Mouse (Mus musculus) kidney, embryonic 14.5 days (tissue): Measurements from ENCODE around the gene Mal. TPM values are rescaled to one million over a fixed set of nuclear protein-coding genes. Genes with fewer than 3 reads are reported as not detected.

Experiments used
- ATAC-seq: fragments of 200-750 bp; cut with Nextera tagmentation; 2 replicates; pipeline ENCODE4 v1.8.0; 2017; ENCODE audit warnings: moderate number of reproducible peaks, mild to moderate bottlenecking, moderate TSS enrichment, moderate library complexity; ENCODE audit not compliant: low FRiP score, low TSS enrichment
- H3K27ac ChIP-seq: fragments of 300-500 bp; sonication (generic); 2 replicates; pipeline ENCODE4 v1.5.1; 2014; ENCODE audit warnings: low read depth, mild to moderate bottlenecking, low read length, moderate library complexity, mixed read lengths
- H3K27me3 ChIP-seq: fragments of 300-500 bp; sonication (generic); 2 replicates; pipeline ENCODE4 v1.6.1; 2014; ENCODE audit warnings: mild to moderate bottlenecking, low read length; ENCODE audit not compliant: control insufficient read depth, insufficient read depth
- H3K36me3 ChIP-seq: fragments of 300-500 bp; sonication (generic); 2 replicates; pipeline ENCODE4 v1.6.1; 2014; ENCODE audit warnings: low read length, mixed read lengths; ENCODE audit not compliant: control insufficient read depth, insufficient read depth
- H3K4me1 ChIP-seq: fragments of 300-500 bp; sonication (generic); 2 replicates; pipeline ENCODE4 v1.6.1; 2014; ENCODE audit warnings: low read length, mixed read lengths; ENCODE audit not compliant: control insufficient read depth, insufficient read depth
- H3K4me2 ChIP-seq: fragments of 300-500 bp; sonication (generic); replicated peaks from 2 replicates; pipeline ENCODE4 v1.6.1; 2014; ENCODE audit warnings: low read depth, mild to moderate bottlenecking, low read length
- H3K4me3 ChIP-seq: fragments of 300-500 bp; sonication (generic); 2 replicates; pipeline ENCODE4 v1.5.1; 2014; ENCODE audit warnings: mild to moderate bottlenecking, low read length
- H3K9ac ChIP-seq: fragments of 300-500 bp; sonication (generic); 2 replicates; pipeline ENCODE4 v1.6.1; 2014; ENCODE audit warnings: low read depth, mild to moderate bottlenecking, low read length, moderate library complexity
- H3K9me3 ChIP-seq: fragments of 300-500 bp; sonication (generic); 2 replicates; pipeline ENCODE4 v1.6.1; 2016; ENCODE audit warnings: low read length; ENCODE audit not compliant: control insufficient read depth
- WGBS: fragments of 180-500 bp; shearing (Covaris S2); extraction: QIAGEN DNeasy Blood & Tissue Kit; methylation state at CpG from one replicate; pipeline ENCODE4 v1.1.7; 2014; 5-methylcytosine and 5-hydroxymethylcytosine counted together
- polyA plus RNA-seq: library from polyadenylated mRNA; unstranded; fragments of >200 nt; fragmentation: Nextera tagmentation; extraction: Ambion mirVana; gene quantifications from 2 replicates; pipeline ENCODE4 v1.2.1, GENCODE M21; 2014

Mal gene
- polyA plus RNA-seq, 1 experiment from 2014 or later, result 33.2 TPM

DNA sequence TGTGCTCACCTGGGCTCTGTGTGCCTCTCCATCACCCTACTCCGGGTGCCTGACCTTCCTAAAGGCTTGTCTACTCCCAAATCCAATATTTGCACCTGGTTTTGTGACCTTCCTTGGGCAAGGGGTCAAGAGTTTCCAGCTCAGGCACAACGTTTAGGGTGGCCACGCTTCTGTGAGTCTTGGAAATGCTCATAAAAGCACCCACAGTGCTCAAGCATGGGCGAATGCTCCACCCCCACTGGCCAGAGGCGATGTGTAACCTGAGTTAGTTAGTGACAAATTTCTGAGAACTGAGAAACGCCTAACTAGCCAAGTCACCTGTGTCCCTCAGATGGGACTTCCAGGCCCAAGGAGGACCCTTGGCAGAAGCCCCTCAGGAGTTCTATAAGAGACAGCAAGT, 20.9 kb downstream of the Mal start:
- Histone ChIP-seq H3K4me3 (no peak overlapping the region), H3K9ac (no peak overlapping the region), H3K4me1 (no peaks in the 10 kb centered on the region), H3K27ac (no peak overlapping the region), H3K9me3 (no peaks in the 10 kb centered on the region), H3K4me2 (no peak overlapping the region), H3K27me3 (no peaks in the 10 kb centered on the region), H3K36me3 (no peaks in the 10 kb centered on the region)
- peak; percentile 69 for ATAC-seq
- WGBS, result 44% methylated on average over 6 of the region's 6 CpGs

- Histone ChIP-seq H3K27ac (no peak overlapping the region), H3K9ac (no peak overlapping the region), H3K4me3 (no peak overlapping the region), H3K27me3 (no peaks in the 10 kb centered on the region), H3K4me1 (no peaks in the 10 kb centered on the region), H3K4me2 (no peak overlapping the region), H3K9me3 (no peaks in the 10 kb centered on the region), H3K36me3 (no peaks in the 10 kb centered on the region)
- WGBS, result 68% methylated on average over 2 of the region's 2 CpGs
- no peak for ATAC-seq
These were observed 23.9 kb downstream of the Mal start for GRCm38 (mm10) chr2:127632601-127633000.

DNA sequence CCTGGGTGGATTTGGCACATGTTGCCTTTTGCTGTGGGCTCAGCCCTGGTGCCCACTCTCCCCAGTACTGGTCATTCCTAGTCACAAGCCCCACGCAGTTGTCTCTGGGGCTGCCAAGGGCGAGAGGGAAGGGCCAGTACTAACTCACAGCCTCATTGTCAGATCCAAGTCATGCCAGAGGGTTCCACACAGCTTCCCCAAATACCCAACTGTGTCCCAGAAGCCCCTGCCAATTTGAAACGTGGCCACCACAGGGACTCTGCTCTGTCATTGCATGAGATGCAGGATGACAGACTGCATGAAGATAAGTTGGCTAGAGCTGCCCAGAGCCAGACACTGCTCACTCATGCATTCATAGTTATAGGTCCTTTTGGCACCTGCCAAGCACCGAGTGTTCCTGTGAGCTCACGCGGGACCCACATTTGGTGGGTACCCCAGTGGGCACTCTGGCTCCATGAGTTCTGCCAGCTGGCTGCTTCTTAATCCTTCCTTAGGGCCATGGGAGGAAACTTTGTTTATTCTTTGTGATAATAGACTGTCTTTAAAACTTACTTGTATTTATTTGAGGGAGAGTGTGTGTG, 28.4 kb downstream of the Mal start:
- 80% methylated on average over 6 of the region's 6 CpGs for WGBS

DNA sequence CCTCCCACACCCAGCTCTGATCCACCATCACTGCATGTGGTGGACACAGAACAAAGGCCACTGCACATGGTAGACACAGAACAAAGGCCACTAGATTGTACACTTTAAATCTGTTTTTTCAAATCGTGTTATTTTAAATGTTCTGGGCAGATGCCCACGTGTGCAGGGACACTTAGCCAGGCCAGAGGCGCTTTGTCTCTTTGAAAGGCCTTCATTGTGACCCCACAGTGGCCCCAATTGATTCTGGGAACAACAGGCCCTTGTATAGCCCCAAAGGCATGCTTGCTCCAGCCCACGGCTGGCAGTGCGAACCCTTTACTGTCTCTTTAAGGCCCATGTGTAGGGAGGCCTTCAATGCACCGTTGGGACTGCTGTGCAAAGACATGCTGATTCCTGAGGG, 29.1 kb downstream of the Mal start:
- WGBS, result 81% methylated on average over 6 of the region's 6 CpGs
- H3K4me2 ChIP-seq, result no peak overlapping the region
- no peaks in the 10 kb centered on the region for H3K9me3 ChIP-seq
- H3K36me3 ChIP-seq, result no peaks in the 10 kb centered on the region
- H3K9ac ChIP-seq, result no peak overlapping the region
- no peak for ATAC-seq
- H3K4me1 ChIP-seq, result no peaks in the 10 kb centered on the region
- no peak overlapping the region for H3K4me3 ChIP-seq
- H3K27me3 ChIP-seq, result no peaks in the 10 kb centered on the region
- no peak overlapping the region for H3K27ac ChIP-seq

More for the DNA sequence above, 28.4 kb downstream of the Mal start:
- Histone ChIP-seq H3K27ac (no peak overlapping the region), H3K9ac (no peak overlapping the region), H3K36me3 (no peaks in the 10 kb centered on the region), H3K4me2 (no peak overlapping the region), H3K27me3 (no peaks in the 10 kb centered on the region), H3K4me1 (no peaks in the 10 kb centered on the region), H3K4me3 (no peak overlapping the region), H3K9me3 (no peaks in the 10 kb centered on the region)
- no peak for ATAC-seq

- H3K9me3 ChIP-seq, result no peaks in the 10 kb centered on the region
- no peak overlapping the region for H3K9ac ChIP-seq
- H3K27ac ChIP-seq, result peak overlapping the region; percentile 62
- H3K27me3 ChIP-seq, result no peaks in the 10 kb centered on the region
- H3K4me1 ChIP-seq, result no peaks in the 10 kb centered on the region
- WGBS, result 71% methylated on average over 5 of the region's 5 CpGs
- no peak overlapping the region for H3K4me2 ChIP-seq
- no peak overlapping the region for H3K4me3 ChIP-seq
- no peaks in the 10 kb centered on the region for H3K36me3 ChIP-seq
- ATAC-seq, result peak; percentile 39; the same call in 1 of the 2 replicates
These were observed 30.8 kb downstream of the Mal start for GRCm38 (mm10) chr2:127625659-127626058.

GRCm38 (mm10) chr2:127624786-127625185, 31.7 kb downstream of the Mal start:
- H3K36me3 ChIP-seq, result no peaks in the 10 kb centered on the region
- no peaks in the 10 kb centered on the region for H3K9me3 ChIP-seq
- H3K4me1 ChIP-seq, result no peaks in the 10 kb centered on the region
- no peak overlapping the region for H3K9ac ChIP-seq
- no peak for ATAC-seq
- WGBS, result 90% methylated on average over 2 of the region's 2 CpGs
- no peak overlapping the region for H3K4me2 ChIP-seq
- H3K27ac ChIP-seq, result no peak overlapping the region
- no peak overlapping the region for H3K4me3 ChIP-seq
- H3K27me3 ChIP-seq, result no peaks in the 10 kb centered on the region

DNA sequence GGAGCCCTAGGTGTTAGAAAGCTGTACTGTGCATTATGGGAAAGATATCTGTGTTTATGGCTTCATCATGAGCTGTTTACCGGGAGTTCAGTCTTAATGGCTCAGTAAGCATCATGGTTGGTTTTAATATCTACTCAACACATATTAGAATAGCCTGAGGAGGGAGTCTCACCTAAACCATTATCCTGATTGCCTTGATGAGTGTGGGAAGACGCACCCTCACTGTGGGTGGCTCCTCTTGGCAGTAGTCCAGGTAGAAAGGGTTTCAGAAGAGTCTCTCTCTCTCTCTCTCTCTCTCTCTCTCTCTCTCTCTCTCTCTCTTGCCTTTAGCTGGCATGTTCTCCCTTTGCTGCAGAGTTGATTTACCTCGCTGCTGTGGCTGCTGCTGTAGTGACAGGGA, 34.4 kb downstream of the Mal start:
- Histone ChIP-seq H3K36me3 (no peaks in the 10 kb centered on the region), H3K27me3 (no peaks in the 10 kb centered on the region), H3K9ac (no peak overlapping the region), H3K4me1 (no peaks in the 10 kb centered on the region), H3K4me2 (no peak overlapping the region), H3K4me3 (no peak overlapping the region), H3K9me3 (no peaks in the 10 kb centered on the region), H3K27ac (no peak overlapping the region)
- WGBS, result 53% methylated on average over 3 of the region's 3 CpGs
- ATAC-seq, result no peak

- Histone ChIP-seq H3K4me3 (no peak overlapping the region), H3K27me3 (no peaks in the 10 kb centered on the region), H3K9ac (no peak overlapping the region), H3K9me3 (no peaks in the 10 kb centered on the region), H3K4me1 (no peaks in the 10 kb centered on the region), H3K27ac (no peak overlapping the region), H3K36me3 (no peaks in the 10 kb centered on the region), H3K4me2 (no peak overlapping the region)
- ATAC-seq, result no peak
- WGBS, result 88% methylated on average over 3 of the region's 3 CpGs
These were observed 37.2 kb downstream of the Mal start for GRCm38 (mm10) chr2:127619311-127619710.

DNA sequence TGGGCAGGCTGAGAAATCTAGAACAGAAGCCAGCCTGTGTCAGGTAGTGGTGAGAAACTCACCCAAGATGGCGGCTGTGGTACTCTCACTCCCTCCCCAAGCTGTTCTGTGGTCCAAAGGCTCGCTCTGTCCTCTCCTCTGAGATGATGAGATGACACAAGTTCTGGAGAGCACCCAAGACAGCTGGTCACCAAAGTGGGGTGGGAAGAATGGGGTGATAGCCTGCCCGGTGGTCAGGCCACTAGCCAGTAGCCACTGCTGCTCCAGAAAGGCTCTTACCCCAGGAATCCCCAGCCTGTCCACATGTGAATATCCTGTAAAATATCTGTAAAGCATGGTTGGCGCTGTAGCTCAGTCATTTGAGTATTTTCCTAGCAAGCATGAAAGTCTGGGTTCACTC, 44.2 kb downstream of the Mal start:
- Histone ChIP-seq H3K4me1 (peaks cover 15% of the 10 kb centered on the region), H3K4me2 (no peak overlapping the region), H3K27ac (no peak overlapping the region), H3K4me3 (no peak overlapping the region), H3K27me3 (no peaks in the 10 kb centered on the region), H3K9ac (no peak overlapping the region), H3K36me3 (no peaks in the 10 kb centered on the region), H3K9me3 (no peaks in the 10 kb centered on the region)
- 91% methylated on average over 4 of the region's 4 CpGs for WGBS
- ATAC-seq, result no peak
